Mouse (Mus musculus) c-Kit-positive CD71-positive TER-119-positive erythroid progenitor cells, embryonic 14.5 days (primary cell): ENCODE measurements around the gene Cmtm7.

Experiments
- DNase-seq: peaks from one replicate; pipeline ENCODE4 v3.0.0-alpha.2; 2013; ENCODE audit warnings: low spot score

Cmtm7 gene

GRCm38 (mm10) chr9:114781526-114782212 lies at the start of gene Cmtm7:
TSS of gene Cmtm7 (minus strand) at chr9:114781856.
- peak; percentile 12 for DNase-seq

GRCm38 (mm10) chr9:114830351-114830750 lies 48.7 kb upstream of the Cmtm7 start:
- DNase-seq, result no peak

GRCm38 (mm10) chr9:114829669-114830068 lies 48.0 kb upstream of the Cmtm7 start:
- DNase-seq, result no peak

DNA sequence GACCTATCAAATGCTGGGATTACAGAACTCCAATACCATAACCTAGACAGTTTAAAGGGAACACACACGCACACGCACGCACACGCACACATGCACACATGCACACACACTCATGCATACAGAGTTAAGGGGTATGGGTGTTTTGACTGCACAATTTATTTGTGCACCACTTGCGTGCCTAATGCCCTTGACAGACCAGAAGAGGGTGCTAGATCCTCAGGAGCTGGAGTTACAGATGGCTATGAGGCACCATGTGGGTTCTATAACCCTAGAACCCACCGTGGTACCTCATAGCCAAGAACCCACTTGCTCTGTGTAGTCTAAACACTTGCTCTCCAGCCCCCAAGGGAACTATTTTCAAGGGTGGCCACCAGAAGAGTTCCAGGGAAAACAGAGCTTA lies 46.7 kb upstream of the Cmtm7 start:
- no peak for DNase-seq

GRCm38 (mm10) chr9:114827242-114827852 lies 45.7 kb upstream of the Cmtm7 start:
- DNase-seq, result no peak

DNA sequence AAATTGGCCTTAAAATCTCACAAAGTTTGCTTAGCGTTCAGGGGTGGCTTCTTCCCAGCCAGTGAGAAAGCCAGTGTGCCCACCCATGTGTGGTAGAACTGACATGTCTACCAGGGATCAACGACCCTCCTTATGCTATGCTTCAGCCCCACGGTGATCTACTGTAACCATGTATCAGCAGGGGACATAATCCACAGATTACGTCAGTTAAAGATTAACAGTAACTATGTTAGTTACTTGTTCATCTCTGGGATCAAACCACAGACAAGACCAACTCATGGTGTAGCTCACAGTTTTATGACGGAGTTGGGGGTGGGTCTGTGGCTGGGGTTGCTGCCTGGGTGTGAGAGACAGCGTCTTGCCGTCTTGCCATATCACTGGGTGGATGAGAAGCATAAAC lies 42.5 kb upstream of the Cmtm7 start:
- no peak for DNase-seq

DNA sequence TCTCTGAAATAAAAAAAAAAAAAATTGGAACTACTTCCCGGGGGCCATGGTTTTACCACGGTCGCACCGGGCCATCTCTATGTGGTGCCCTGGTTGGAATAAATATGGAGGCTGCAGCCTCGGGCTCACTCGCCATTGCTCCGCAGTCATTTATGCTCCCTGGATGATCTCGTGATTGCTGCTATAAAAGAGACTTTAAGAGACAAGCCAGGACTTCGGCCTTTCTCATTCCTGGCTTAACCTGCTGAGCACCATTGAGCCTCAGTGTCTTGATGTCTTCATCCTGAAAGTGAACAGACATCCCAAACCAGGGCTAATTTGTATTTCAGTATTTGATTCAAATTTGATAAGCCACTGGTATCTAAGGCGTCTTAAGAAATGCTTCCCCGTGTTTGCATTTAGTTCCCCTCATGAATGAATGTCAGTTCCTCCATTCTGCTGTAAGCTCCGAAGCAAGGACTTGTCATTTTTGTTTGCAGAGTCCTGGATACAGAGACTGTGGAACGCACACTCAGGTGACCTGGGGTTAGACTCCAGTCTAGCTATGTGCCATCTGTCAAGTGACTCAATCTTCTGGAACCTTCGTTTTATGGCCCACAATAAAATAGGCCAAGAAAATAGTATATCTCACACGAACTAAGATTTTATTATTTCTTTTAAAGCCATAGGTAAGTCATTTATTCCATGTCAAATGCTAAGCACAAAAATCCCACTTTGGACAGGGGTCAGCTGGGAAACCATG lies 40.1 kb upstream of the Cmtm7 start:
- no peak for DNase-seq

GRCm38 (mm10) chr9:114818918-114819317 lies 37.3 kb upstream of the Cmtm7 start:
- DNase-seq, result no peak

- no peak for DNase-seq
These were observed 35.4 kb upstream of the Cmtm7 start for GRCm38 (mm10) chr9:114817012-114817411.

DNA sequence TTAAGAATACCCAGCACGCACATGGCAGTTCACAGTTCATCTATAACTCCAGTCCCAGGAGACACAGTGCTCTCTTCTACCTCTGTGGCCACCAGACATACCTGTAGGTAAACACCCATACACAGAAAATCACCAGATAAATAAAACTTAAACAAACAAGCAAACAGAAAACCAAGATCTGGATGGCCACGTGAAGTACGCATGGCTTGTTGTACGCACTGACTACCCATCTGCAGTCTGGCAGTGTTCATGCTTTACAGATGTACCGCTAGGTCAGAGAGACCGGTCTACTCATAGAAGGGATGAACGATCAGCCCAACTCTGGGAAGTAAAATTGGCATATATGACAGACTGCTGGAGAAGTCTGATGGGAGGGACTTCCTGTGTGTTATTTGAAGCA lies 34.5 kb upstream of the Cmtm7 start:
- no peak for DNase-seq

- DNase-seq, result peak; percentile 34
These were observed 33.7 kb upstream of the Cmtm7 start for GRCm38 (mm10) chr9:114815315-114815714.

DNA sequence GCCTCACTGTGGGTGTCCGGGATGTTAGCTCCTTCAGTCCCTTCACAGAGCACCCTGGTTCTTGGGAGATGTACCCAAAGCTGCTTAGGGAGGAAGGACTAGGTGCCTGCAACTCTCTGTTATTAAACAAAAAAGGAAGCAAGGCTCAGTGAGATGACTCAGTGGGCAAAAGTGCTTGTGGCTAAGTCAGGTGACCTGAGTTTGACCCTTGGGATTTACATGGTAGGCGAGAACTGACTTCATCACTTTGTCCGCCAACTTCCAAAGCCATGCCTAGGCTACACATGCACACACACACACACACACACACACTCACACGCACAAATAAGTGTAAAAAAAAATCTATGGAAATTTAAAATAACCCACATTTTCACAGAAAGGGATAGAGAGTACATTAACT lies 30.3 kb upstream of the Cmtm7 start:
- DNase-seq, result no peak

DNA sequence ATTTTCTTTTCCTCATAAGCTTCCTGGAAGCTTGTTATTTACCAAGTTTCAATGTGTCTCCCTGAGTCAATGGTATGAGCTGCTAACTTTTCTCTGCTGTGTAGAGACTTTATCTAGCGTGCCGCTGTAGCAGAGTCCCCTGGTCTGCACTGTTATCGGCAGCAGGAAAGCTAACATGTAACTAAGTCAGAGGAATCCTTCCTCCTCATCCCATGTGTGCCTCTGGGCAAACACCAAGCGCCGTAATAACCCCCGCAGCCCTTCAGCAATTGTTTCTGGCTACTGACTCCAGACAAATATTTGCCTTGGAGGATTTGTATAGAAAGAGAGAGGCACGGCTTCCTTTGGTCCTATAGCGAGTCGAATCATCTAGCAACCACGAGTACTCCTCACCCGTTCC lies 29.2 kb upstream of the Cmtm7 start:
- DNase-seq, result no peak

GRCm38 (mm10) chr9:114808671-114809070 lies 27.0 kb upstream of the Cmtm7 start:
- no peak for DNase-seq

- DNase-seq, result no peak
These were observed 25.6 kb upstream of the Cmtm7 start for GRCm38 (mm10) chr9:114807261-114807660.

- DNase-seq, result no peak
These were observed 23.6 kb upstream of the Cmtm7 start for GRCm38 (mm10) chr9:114805151-114805671.

DNA sequence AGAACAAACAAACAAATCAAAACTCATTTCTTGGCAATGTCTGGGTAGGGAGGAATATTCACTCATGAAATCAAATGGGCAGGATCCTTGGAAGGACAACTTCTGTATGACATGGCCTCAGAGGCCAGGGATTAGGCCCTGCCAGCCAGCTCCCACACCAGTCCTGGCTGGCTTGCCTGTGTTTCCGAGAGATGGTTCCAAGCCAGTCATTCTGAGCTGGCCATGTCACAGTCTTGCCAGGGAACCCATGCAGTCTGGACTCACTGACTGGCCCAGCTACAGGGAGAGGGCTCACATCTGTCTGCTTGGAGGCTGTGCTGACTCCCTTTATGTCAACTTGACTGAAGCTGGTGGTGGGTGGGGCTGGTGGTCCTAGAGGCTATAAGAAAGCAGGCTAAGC lies 20.5 kb upstream of the Cmtm7 start:
- no peak for DNase-seq

GRCm38 (mm10) chr9:114801301-114801700 lies 19.6 kb upstream of the Cmtm7 start:
- DNase-seq, result no peak

DNA sequence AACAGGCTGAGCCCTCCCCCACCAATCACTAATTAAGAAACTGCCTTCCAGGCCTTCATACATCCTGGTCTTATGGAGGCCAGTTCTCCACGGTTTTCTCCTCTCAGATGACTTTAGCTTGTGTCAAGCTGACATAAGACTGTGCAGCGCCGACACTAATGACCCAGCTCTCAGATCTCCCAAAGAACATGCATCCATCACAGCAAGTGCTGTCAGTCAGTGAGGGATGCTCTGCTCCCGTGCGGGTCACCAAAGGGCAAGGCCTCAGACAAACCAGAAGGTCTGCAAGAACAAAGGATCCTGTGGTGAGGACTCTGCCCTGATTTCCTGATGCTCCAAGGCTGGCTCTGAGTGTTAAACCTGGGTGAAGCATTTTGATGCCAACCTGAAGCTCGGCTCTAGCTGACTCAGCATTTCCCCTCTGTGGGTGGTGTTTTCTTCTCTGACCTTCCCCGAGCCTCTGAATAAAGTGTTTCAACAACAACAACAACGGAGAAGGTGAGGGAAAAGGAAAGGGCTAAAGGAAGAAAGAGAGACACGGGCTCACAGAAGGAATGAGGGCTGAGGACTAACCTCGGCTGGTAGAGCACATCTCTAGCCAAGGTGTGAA lies 17.9 kb upstream of the Cmtm7 start:
- DNase-seq, result no peak

- DNase-seq, result no peak
These were observed 17.2 kb upstream of the Cmtm7 start for GRCm38 (mm10) chr9:114798845-114799244.

- DNase-seq, result peak; percentile 53
These were observed 15.8 kb upstream of the Cmtm7 start for GRCm38 (mm10) chr9:114797329-114798004.

DNA sequence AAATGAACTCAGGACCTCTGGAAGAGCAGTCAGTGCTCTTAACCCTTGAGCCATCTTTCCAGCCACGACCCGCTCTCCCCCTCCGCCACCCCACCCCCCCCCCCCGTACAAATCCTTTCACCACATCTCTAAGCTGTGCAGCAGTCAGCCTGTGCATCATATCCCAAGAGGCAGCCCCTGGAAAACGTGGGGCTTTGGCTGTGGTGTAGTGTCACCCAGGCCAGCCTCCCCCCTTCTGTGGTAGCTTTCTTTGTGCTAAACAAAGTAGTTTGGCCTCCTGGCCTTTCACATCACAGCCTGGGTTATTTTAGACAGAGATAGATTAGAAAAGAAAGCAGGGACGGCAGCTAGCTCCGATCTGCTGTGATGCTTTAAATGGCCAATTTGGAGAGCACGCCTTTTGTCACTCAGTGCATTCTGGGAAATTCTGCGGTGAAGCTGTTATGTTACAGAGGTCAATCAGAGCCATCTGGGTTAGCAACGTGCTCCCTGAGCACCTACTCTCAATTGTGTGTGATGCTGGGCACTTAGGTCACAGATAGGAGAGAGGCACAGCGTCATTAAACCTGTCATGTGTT lies 14.9 kb upstream of the Cmtm7 start:
- DNase-seq, result no peak
